Mouse (Mus musculus) neutrophil, adult 83 days (primary cell): ENCODE measurements around the gene Gjc1. TPM values are rescaled to one million over a fixed set of nuclear protein-coding genes. Genes with fewer than 3 reads are reported as not detected.

Experiments
- total RNA-seq, 2 experiments: library from RNA; stranded (reverse); gene quantifications; one replicate each; pipeline ENCODE4 v1.2.4; 2023

Gene Gjc1
- total RNA-seq, result not detected

GRCm38 (mm10) chr11:102819021-102819782 lies at the start of gene Gjc1:
Gene Gjc1 (minus strand): TSS chr11:102819700.

GRCm38 (mm10) chr11:102835549-102835948 lies 16.0 kb upstream of the Gjc1 start, which contains the start of gene Higd1b:
Gene Higd1b (plus strand): TSS chr11:102835849.

GRCm38 (mm10) chr11:102761309-102762210 lies 57.9 kb downstream of the Gjc1 start, which contains the start of gene Adam11:
Gene Adam11 (plus strand): TSS chr11:102761439.

Other genes starting within 250 kb of the Gjc1 start
- gene Gm11627, start 240.2 kb downstream of the Gjc1 start, total RNA-seq, result not detected
- not detected for gene Fzd2, start 215.3 kb downstream of the Gjc1 start, total RNA-seq
- gene Meioc, start 156.0 kb downstream of the Gjc1 start, total RNA-seq, result not detected
- 1 to 10 TPM; 9.0 to 9.9 TPM for gene Ccdc43, start 121.9 kb downstream of the Gjc1 start, total RNA-seq
- gene Adam11, start 58.3 kb downstream of the Gjc1 start, total RNA-seq, result under 1 TPM; 0.70 to 0.86 TPM
- not detected for gene Higd1b, start 16.1 kb upstream of the Gjc1 start, total RNA-seq
- 10 to 100 TPM; 64.6 to 70.3 TPM for gene Eftud2, start 61.3 kb upstream of the Gjc1 start, total RNA-seq
- not detected for gene Ccdc103, start 61.5 kb upstream of the Gjc1 start, total RNA-seq
- not detected for gene Fam187a, start 65.5 kb upstream of the Gjc1 start, total RNA-seq
- 1 to 10 TPM; 1.8 to 2.8 TPM for gene Gfap, start 81.2 kb upstream of the Gjc1 start, total RNA-seq
- gene Kif18b, start 105.4 kb upstream of the Gjc1 start, total RNA-seq, result 10 to 100 TPM; 31.3 to 41.0 TPM
- not detected for gene C1ql1, start 127.0 kb upstream of the Gjc1 start, total RNA-seq
- 10 to 100 TPM; 61.4 to 63.8 TPM for gene Nmt1, start 208.5 kb upstream of the Gjc1 start, total RNA-seq
- 10 to 100 TPM; 19.6 to 21.8 TPM for gene Dcakd, start 208.6 kb upstream of the Gjc1 start, total RNA-seq